Mouse (Mus musculus) layer of hippocampus, postnatal 36 days (tissue): Measurements from ENCODE around the gene Gm8206. TPM values are rescaled to one million over a fixed set of nuclear protein-coding genes. Genes with fewer than 3 reads are reported as not detected.
A peak's percentile ranks its signal among the peaks of the same experiment; 100 is the strongest.
"Not testable (repeated sequence)": the region's sequence is repeated elsewhere in the genome, so short reads cannot be mapped to it uniquely, and the experiment has no call there.

Experiments
- DNase-seq, 2 experiments: peaks; one replicate each; pipeline ENCODE4 v3.0.0; 2022
- total RNA-seq, 2 experiments: library from RNA; stranded (reverse); gene quantifications; 2 replicates each; pipeline ENCODE4 v1.2.3; 2021

Gene Gm8206
- total RNA-seq = under 1 TPM in 1 of 2 experiments, not detected in 1; 0.71 TPM

GRCm38 (mm10) chr14:6093842-6094241 is at the start of gene Gm8206:
Gene Gm8206 (minus strand): TSS chr14:6093942.
- not testable (repeated sequence) for DNase-seq

DNA sequence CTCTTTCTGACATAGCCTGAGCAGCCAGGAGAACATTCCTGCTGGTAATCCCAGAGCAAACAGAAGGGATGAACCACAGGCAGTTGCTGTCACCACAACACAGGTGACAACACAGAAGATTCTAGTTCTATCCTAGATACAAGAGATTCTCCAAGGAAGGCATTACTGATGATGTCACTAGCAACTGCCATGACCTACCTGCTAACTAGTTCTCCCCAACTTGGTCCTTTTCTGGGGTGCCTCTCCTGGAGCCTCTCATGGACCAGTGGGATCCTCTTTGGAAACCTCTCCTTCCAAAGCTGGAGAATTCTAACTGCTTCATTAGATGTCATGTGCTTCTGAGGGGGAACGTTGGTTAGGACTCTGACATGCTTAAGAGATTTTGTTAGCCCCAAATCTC is 32.0 kb upstream of the Gm8206 start, which contains the start of gene Gm3476:
TSS of gene Gm3476 (minus strand) at position 101 of the 400 bp plus-strand sequence.
- not testable (repeated sequence) for DNase-seq

DNA sequence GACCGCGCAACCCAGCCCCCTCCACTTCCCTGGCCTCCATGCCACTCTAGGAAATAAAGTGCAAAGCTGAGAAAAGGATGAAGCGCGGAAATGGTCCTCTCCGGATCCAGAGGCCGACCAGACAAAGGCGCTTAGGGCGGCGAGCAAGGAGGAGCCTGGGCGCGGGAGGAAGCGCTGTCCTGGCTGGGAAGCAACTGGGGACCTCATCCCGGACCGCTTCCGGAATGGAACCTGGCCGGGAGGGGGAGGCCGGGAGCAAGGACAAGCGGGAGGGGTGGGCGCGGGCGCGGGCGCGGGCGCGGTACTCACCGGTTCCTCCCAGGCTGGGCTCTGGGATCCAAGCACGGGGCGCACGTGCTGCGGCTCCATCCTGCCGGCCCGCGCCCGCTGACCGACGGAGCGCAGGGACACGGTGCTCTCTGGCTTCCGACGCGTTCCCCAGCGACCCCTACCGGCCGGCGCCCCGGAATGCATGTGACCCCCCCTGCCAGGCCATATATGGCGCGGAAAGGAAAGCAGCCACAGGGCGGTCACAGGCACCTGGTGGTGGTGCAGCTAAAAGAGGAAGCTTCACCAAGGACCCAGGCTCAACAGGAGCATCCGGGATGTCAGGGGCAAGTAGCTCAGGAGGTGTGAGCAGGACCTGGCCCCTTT is 14.7 kb upstream of the Gm8206 start, which contains the start of gene Gm3468:
TSS of gene Gm3468 (minus strand) at position 394 of the 654 bp plus-strand sequence.
- DNase-seq = peak; percentile 33 to 42

DNA sequence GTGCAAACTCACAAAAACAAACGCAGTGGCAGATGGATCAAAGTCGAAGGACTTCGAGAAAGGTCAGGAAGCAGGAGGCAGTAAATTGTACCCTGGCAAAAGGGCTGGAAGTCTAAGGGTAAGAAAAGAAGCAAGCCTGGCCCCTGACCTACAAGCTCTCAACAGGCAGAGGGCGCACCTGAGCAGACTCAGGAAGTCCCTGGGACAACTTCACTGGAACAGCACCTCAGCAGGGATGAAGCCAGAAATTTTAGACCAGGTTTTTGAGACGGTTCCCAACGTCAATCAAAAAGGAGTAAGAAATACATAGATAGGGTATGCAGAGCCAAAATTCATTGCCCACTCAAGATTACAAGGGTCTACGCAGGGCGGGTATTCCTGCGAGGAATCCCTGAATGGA is 13.8 kb upstream of the Gm8206 start:
- DNase-seq = not testable (repeated sequence)

DNA sequence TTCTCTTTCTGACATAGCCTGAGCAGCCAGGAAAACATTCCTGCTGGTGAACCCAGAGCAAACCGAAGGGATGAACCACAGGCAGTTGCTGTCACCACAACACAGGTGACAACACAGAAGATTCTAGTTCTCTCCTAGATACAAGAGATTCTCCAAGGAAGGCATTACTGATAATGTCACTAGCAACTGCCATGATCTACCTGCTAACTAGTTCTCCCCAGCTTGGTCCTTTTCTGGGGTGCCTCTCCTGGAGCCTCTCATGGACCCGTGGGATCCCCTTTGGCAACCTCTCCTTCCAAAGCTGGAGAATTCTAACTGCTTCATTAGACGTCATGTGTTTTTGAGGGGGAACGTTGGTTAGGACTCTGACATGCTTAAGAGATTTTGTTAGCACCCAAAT is 35.6 kb downstream of the Gm8206 start, which contains the start of gene Gm6337:
TSS of gene Gm6337 (minus strand) at position 101 of the 400 bp plus-strand sequence.
- DNase-seq = not testable (repeated sequence)

- peak in 1 of 2 experiments; percentile 4 for DNase-seq
Measured at GRCm38 (mm10) chr14:5987136-5987535, 106.6 kb downstream of the Gm8206 start.

- not testable (repeated sequence) for DNase-seq
Measured at GRCm38 (mm10) chr14:5979037-5979436, 114.7 kb downstream of the Gm8206 start, which contains the start of gene Gm3453. Gene Gm3453 (minus strand): TSS chr14:5979137.

Other genes starting within 250 kb of the Gm8206 start
- gene Gm8237, start 213.6 kb downstream of the Gm8206 start, total RNA-seq = 1 to 10 TPM; 1.0 to 1.1 TPM
- gene Gm3248, start 132.2 kb downstream of the Gm8206 start, total RNA-seq = 1 to 10 TPM; 1.0 to 1.5 TPM
- gene Gm3453, start 114.8 kb downstream of the Gm8206 start, total RNA-seq = not detected
- not detected for gene Gm6337, start 35.7 kb downstream of the Gm8206 start, total RNA-seq
- 1 to 10 TPM; 1.3 to 1.4 TPM for gene Gm3468, start 14.7 kb upstream of the Gm8206 start, total RNA-seq
- not detected for gene Gm3476, start 31.9 kb upstream of the Gm8206 start, total RNA-seq
- gene Gm21560, start 125.3 kb upstream of the Gm8206 start, total RNA-seq = 1 to 10 TPM in 1 of 2 experiments, under 1 TPM in 1; 0.94 to 1.1 TPM
- gene Gm3411, start 193.3 kb upstream of the Gm8206 start, total RNA-seq = 1 to 10 TPM; 2.1 to 2.8 TPM
- not detected for gene Gm21103, start 210.9 kb upstream of the Gm8206 start, total RNA-seq
- gene Gm3618, start 249.7 kb upstream of the Gm8206 start, total RNA-seq = not detected